Mouse (Mus musculus): ENCODE data around the gene Nav3. TPM values are rescaled to one million over a fixed set of nuclear protein-coding genes. Genes with fewer than 3 reads are reported as not detected.
A peak's percentile ranks its signal among the peaks of the same experiment; 100 is the strongest.
"Not testable (repeated sequence)": the region's sequence is repeated elsewhere in the genome, so short reads cannot be mapped to it uniquely, and the experiment has no call there.

The Nav3 gene
- total RNA-seq, 2 experiments from 2014 or later, result 14.6 to 20.6 TPM

- peak; percentile 45 to 61 for DNase-seq
- intact Hi-C loops (cut with DNase I), result no loop called here
These were observed 353.8 kb downstream of the Nav3 start for GRCm38 (mm10) chr10:110102231-110102630.

GRCm38 (mm10) chr10:110094433-110094832 lies 361.6 kb downstream of the Nav3 start:
- intact Hi-C loops (cut with DNase I), result no loop called here
- DNase-seq, result peak; percentile 15 to 22

GRCm38 (mm10) chr10:110088444-110089061 lies 367.5 kb downstream of the Nav3 start:
- intact Hi-C loops (cut with DNase I), result loop anchor here (5.0 to 10.0 kb wide), 2 partner anchors 56 to 324 kb away; no protein-coding TSS in a partner anchor
- no peak for DNase-seq

- intact Hi-C loops (cut with DNase I), result loop anchor here (1.0 to 10.0 kb wide), 3 partner anchors 54 to 321 kb away; no protein-coding TSS in a partner anchor
- DNase-seq, result no peak
These were observed 370.1 kb downstream of the Nav3 start for GRCm38 (mm10) chr10:110085903-110086302.

GRCm38 (mm10) chr10:110085156-110085555 lies 370.8 kb downstream of the Nav3 start:
- DNase-seq, result peak; percentile 51 to 81
- intact Hi-C loops (cut with DNase I), result loop anchor here (1.0 to 10.0 kb wide), 3 partner anchors 53 to 320 kb away; no protein-coding TSS in a partner anchor

GRCm38 (mm10) chr10:110076575-110076974 lies 379.4 kb downstream of the Nav3 start:
- intact Hi-C loops (cut with DNase I), result no loop called here

DNA sequence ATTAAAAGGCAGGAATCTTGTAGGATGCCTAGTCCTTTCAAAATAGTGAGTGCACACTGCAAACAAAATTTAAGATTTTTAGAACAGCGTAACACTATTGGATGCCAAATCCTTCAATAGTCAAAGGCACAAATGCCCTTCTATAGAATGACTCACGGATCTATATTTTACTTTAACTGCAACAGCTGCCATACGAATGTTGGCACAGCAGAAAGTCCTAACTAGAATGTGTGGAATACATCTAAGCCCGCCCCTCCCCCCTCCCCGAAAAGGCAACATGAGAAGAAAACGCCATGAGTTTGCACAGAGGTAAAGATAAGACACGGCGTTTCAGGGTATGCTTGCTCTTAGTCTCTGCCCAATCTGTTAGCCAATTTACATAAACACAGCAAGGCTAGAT lies 383.6 kb downstream of the Nav3 start:
- DNase-seq, result no peak
- intact Hi-C loops (cut with DNase I), result no loop called here

More at GRCm38 (mm10) chr10:110076575-110076974, 379.4 kb downstream of the Nav3 start:
- DNase-seq, result peak in 1 of 2 experiments; percentile 9

- DNase-seq, result peak in 1 of 2 experiments; percentile 5
- intact Hi-C loops (cut with DNase I), result no loop called here
These were observed 394.8 kb downstream of the Nav3 start for GRCm38 (mm10) chr10:110061166-110061565.

- DNase-seq, result no peak
- intact Hi-C loops (cut with DNase I), result loop anchor here (5.0 kb wide), 2 partner anchors 35 to 50 kb away; no protein-coding TSS in a partner anchor
These were observed 418.5 kb downstream of the Nav3 start for GRCm38 (mm10) chr10:110037547-110037946.

- intact Hi-C loops (cut with DNase I), result loop anchor here (5.0 kb wide), 3 partner anchors 32 to 53 kb away; no protein-coding TSS in a partner anchor
- peak; percentile 9 to 10 for DNase-seq
These were observed 421.4 kb downstream of the Nav3 start for GRCm38 (mm10) chr10:110034582-110035099.

GRCm38 (mm10) chr10:110024897-110025296 lies 431.1 kb downstream of the Nav3 start:
- DNase-seq; intact Hi-C loops (cut with DNase I): not testable (repeated sequence)

DNA sequence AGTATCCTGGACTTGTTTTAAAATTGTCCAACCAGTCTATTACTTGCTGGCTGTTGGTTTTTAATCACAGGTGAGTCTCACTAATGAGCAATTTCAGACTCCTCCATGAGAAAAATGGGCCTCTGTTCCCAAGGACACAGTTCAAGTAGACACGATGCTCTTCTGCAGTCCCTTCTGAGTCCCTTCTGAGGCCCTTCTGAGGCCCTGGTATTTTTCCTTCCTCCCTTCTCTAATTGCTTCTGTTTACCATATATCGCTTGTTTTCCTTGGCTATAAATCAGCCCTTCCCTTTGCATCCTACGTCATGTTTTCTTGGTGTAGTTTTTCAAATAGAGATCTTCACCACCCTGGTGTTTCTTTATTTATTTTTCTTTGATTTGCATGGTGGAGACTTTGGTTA lies 433.9 kb downstream of the Nav3 start:
- intact Hi-C loops (cut with DNase I), result no loop called here

GRCm38 (mm10) chr10:110019266-110019866 lies 436.6 kb downstream of the Nav3 start:
- no peak for DNase-seq
- intact Hi-C loops (cut with DNase I), result no loop called here

More for the DNA sequence above, 433.9 kb downstream of the Nav3 start:
- no peak for DNase-seq

- intact Hi-C loops (cut with DNase I), result loop anchor here (2.0 to 5.0 kb wide), 2 partner anchors 15 to 36 kb away; no protein-coding TSS in a partner anchor
- not testable (repeated sequence) for DNase-seq
These were observed 454.7 kb downstream of the Nav3 start for GRCm38 (mm10) chr10:110001328-110001727.

GRCm38 (mm10) chr10:110000755-110001247 lies 455.2 kb downstream of the Nav3 start:
- intact Hi-C loops (cut with DNase I), result loop anchor here (2.0 to 5.0 kb wide), 2 partner anchors 14 to 36 kb away; no protein-coding TSS in a partner anchor
- peak; percentile 43 to 51 for DNase-seq

GRCm38 (mm10) chr10:109999904-110000303 lies 456.1 kb downstream of the Nav3 start:
- intact Hi-C loops (cut with DNase I), result loop anchor here (2.0 to 5.0 kb wide), 3 partner anchors 13 to 78 kb away; no protein-coding TSS in a partner anchor
- DNase-seq, result peak in 1 of 2 experiments; percentile 15

GRCm38 (mm10) chr10:109994302-109994701 lies 461.7 kb downstream of the Nav3 start:
- peak; percentile 34 to 41 for DNase-seq
- intact Hi-C loops (cut with DNase I), result no loop called here

DNA sequence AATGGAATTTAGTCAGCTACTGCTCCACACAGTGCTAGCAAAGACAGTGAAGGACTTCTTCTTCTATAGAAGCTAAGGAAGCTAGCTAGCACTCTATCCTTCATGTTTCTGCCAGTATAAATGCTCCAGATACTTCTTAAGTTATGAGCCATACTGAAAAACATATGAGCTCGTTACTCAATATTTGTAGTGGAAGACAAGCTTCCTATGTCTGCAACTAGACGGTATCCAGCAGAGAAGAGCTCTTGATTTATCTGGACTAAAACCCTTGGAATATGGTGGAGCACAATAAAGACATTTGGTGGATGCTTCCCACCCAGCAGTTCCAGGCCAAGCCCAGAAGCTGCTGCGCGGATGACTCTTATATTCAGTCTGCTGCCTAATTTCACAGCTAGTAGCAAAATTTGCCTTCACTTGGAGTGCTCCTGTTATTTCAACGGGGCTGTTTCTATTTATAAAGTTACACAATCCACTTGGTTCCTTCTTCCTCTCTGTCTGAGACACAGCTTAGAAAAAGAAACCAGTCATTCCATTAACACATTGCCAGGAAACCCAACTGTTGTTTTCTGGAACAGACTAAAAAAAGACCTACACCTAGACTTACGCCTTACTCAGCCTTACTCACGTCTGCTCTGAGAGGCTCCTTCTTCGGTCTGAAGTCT lies 470.0 kb downstream of the Nav3 start:
- peak; percentile 24 to 32 for DNase-seq
- intact Hi-C loops (cut with DNase I), result loop anchor here (2.0 to 5.0 kb wide), 2 partner anchors 15 to 51 kb away; no protein-coding TSS in a partner anchor

- intact Hi-C loops (cut with DNase I), result no loop called here
- no peak for DNase-seq
These were observed 479.7 kb downstream of the Nav3 start for GRCm38 (mm10) chr10:109976351-109976750.

- intact Hi-C loops (cut with DNase I), result no loop called here
- no peak for DNase-seq
These were observed 481.8 kb downstream of the Nav3 start for GRCm38 (mm10) chr10:109974177-109974576.

All from heart, postnatal 10 days (tissue).